Mouse (Mus musculus) retina, embryonic 14.5 days (tissue): ENCODE data around the gene Gpam.
"Not testable (repeated sequence)": the region's sequence is repeated elsewhere in the genome, so short reads cannot be mapped to it uniquely, and the experiment has no call there.

Source experiments
- DNase-seq: peaks from one replicate; pipeline ENCODE4 v3.0.0-alpha.2; 2015; ENCODE audit warnings: low spot score

Gene Gpam

GRCm38 (mm10) chr19:55127072-55127718, at the start of gene Gpam:
Gene Gpam, minus strand, starts transcription at chr19:55127238.
- no peak for DNase-seq

GRCm38 (mm10) chr19:55171585-55171984, 44.5 kb upstream of the Gpam start:
- no peak for DNase-seq

- DNase-seq: no peak
Measured at GRCm38 (mm10) chr19:55170399-55170798, 43.4 kb upstream of the Gpam start.

- DNase-seq: not testable (repeated sequence)
Measured at GRCm38 (mm10) chr19:55169236-55169729, 42.2 kb upstream of the Gpam start.

GRCm38 (mm10) chr19:55168360-55168759, 41.3 kb upstream of the Gpam start:
- DNase-seq: no peak

- no peak for DNase-seq
Measured at GRCm38 (mm10) chr19:55167741-55168140, 40.7 kb upstream of the Gpam start.

- DNase-seq: no peak
Measured at GRCm38 (mm10) chr19:55166741-55167140, 39.7 kb upstream of the Gpam start.

- DNase-seq: no peak
Measured at GRCm38 (mm10) chr19:55165954-55166353, 38.9 kb upstream of the Gpam start.

GRCm38 (mm10) chr19:55165183-55165865, 38.3 kb upstream of the Gpam start:
- no peak for DNase-seq

GRCm38 (mm10) chr19:55164162-55164561, 37.1 kb upstream of the Gpam start:
- no peak for DNase-seq

GRCm38 (mm10) chr19:55162271-55162670, 35.2 kb upstream of the Gpam start:
- no peak for DNase-seq

GRCm38 (mm10) chr19:55159826-55160225, 32.8 kb upstream of the Gpam start:
- DNase-seq: no peak

- DNase-seq: no peak
Measured at GRCm38 (mm10) chr19:55158606-55159005, 31.6 kb upstream of the Gpam start.

- no peak for DNase-seq
Measured at GRCm38 (mm10) chr19:55157029-55157428, 30.0 kb upstream of the Gpam start.

GRCm38 (mm10) chr19:55152983-55153382, 25.9 kb upstream of the Gpam start:
- no peak for DNase-seq

GRCm38 (mm10) chr19:55152274-55152673, 25.2 kb upstream of the Gpam start:
- not testable (repeated sequence) for DNase-seq

- DNase-seq: no peak
Measured at GRCm38 (mm10) chr19:55149646-55150045, 22.6 kb upstream of the Gpam start.

- DNase-seq: no peak
Measured at GRCm38 (mm10) chr19:55148109-55148508, 21.1 kb upstream of the Gpam start.

GRCm38 (mm10) chr19:55147568-55147967, 20.5 kb upstream of the Gpam start:
- DNase-seq: no peak

- DNase-seq: no peak
Measured at GRCm38 (mm10) chr19:55145136-55145535, 18.1 kb upstream of the Gpam start.

GRCm38 (mm10) chr19:55144691-55145090, 17.7 kb upstream of the Gpam start:
- no peak for DNase-seq

- peak; percentile 72 for DNase-seq
Measured at GRCm38 (mm10) chr19:55143391-55144300, 16.6 kb upstream of the Gpam start.
